Mouse (Mus musculus) left cerebral cortex, adult 2 months (tissue): ENCODE results near the gene Pappa. TPM values are rescaled to one million over a fixed set of nuclear protein-coding genes. Genes with fewer than 3 reads are reported as not detected.
A peak's percentile ranks its signal among the peaks of the same experiment; 100 is the strongest.

Source experiments
- DNase-seq, 2 experiments: peaks; one replicate each; pipeline ENCODE4 v3.0.0; 2021 to 2022; ENCODE audit warnings: low spot score in 2 of 2, mixed read lengths in 1 of 2; ENCODE audit errors: extremely low spot score in 1 of 2
- H3K27ac ChIP-seq: fragments of 200-600 bp; 2 replicates; pipeline ENCODE4 v1.8.1; 2022
- H3K4me3 ChIP-seq: fragments of 200-600 bp; 2 replicates; pipeline ENCODE4 v1.8.1; 2022
- CTCF ChIP-seq: fragments of 200-600 bp; IDR thresholded peaks from 2 replicates; pipeline ENCODE4 v1.8.1; 2022; ENCODE audit warnings: antibody characterized with exemption, mild to moderate bottlenecking, moderate library complexity
- intact Hi-C: fragments of 180-260 bp; cut with DNase I; formaldehyde crosslinking; loops from one replicate; pipeline ENCODE4 v1.15.1; 2025
- total RNA-seq, 2 experiments: library from RNA; stranded (reverse); gene quantifications; 2 replicates each; pipeline ENCODE4 v1.2.3; 2021

Pappa gene
- total RNA-seq, 2 experiments from 2014 or later: 0.47 to 0.61 TPM

DNA sequence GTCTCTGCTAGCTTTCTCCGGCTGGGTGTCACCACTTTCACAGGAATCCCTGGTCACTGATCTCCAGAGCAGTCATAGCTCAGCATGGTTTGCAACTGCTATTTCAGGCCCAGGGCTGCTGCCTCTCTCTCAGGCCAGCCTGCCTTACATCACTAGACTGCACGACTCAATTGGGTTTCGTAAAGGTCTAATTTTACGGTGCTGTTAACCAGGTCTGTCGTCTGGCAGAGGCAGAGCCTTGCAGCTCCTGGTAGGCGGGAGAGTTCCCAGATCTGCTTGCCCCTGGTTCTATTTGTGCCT is 3.3 kb downstream of the Pappa start:
- DNase-seq: no peak
- intact Hi-C loops: no loop called here
- Histone ChIP-seq H3K4me3 (no peak overlapping the region), H3K27ac (no peak overlapping the region)
- TF ChIP-seq CTCF: no peak

DNA sequence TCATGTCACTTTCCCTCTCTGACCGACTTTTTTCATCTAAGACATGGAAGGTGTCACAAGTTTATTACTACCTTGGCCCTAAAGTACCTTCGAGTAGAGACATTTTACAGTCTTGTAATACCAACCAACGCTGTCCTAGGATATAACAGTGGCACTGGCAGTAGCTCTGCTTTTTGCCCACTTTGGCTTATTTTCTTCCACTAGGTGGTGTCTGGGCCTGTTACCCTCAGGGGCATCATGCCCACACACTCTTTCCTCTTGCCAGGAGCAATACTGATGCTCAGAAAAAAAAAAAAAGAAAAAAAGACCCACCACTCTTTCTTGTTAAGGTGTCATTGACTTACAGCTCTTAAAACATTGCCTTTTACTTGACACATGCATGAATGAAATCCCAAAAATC is 8.7 kb downstream of the Pappa start:
- no peak for DNase-seq
- intact Hi-C loops: no loop called here
- H3K4me3 ChIP-seq: no peak overlapping the region
- peak; percentile 9; the same call in 1 of the 2 replicates for TF ChIP-seq CTCF
- no peak overlapping the region for H3K27ac ChIP-seq

DNA sequence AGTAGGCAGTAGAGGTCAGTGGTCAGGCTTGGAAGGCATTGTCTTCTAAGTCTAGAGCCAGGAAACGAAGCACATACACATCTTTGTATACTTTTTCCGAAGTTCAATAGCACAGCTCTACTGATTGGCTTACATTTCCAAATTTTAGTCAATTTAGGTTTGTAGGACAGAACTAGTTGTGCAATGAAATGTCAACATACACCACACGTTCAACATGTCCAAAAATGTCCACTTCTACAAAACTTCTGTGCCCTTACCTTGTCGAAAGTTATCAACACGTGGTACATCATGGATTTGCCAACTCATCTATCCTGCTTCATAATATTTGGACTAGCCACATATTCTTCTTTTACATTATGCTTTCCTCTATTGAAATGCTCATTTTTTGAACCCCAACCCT is 10.4 kb downstream of the Pappa start:
- TF ChIP-seq CTCF: no peak
- H3K27ac ChIP-seq: no peak overlapping the region
- DNase-seq: no peak
- intact Hi-C loops: no loop called here
- no peak overlapping the region for H3K4me3 ChIP-seq

DNA sequence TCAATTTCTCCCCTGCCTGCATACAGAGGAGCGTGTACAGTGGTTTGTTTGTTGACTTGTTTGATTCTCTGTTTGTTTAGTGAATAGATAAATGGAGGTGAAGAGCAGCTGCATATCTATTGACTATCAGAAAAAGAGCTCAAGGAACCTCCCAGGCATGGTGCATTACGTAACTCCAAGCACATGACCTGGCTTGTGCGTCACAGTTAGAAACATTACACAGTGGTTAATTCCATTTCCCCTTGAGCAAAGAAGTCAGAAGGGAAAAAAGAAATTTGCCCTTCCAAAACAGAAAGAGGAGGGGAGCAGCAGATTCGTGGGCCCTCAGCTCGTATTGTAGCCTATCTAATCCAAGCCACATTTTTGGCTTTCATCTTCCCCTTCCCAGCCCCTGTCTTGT is 11.1 kb downstream of the Pappa start:
- no peak for DNase-seq
- TF ChIP-seq CTCF: no peak
- intact Hi-C loops: no loop called here

DNA sequence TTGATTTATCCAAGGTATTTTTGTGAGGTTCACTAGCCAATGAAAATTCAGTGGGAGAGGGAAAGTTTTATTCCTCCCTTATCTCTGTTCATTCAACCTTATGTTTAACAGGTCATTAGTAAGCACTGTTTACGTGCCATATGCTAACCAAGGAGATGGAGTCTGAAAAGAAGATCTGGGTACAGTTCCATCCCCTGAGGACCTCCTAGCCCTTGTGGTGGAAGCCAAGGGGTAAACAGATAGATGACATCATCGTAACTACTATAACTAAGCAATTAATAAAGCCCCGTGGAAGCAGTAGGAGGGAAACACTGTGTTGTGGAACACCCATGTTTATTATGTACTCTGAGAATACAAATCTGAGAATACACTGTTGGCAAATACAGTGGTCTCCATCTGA is 12.6 kb downstream of the Pappa start:
- intact Hi-C loops: no loop called here
- no peak for DNase-seq
- no peak for TF ChIP-seq CTCF

More for the DNA sequence above, 11.1 kb downstream of the Pappa start:
- H3K4me3 ChIP-seq: no peak overlapping the region
- no peak overlapping the region for H3K27ac ChIP-seq

DNA sequence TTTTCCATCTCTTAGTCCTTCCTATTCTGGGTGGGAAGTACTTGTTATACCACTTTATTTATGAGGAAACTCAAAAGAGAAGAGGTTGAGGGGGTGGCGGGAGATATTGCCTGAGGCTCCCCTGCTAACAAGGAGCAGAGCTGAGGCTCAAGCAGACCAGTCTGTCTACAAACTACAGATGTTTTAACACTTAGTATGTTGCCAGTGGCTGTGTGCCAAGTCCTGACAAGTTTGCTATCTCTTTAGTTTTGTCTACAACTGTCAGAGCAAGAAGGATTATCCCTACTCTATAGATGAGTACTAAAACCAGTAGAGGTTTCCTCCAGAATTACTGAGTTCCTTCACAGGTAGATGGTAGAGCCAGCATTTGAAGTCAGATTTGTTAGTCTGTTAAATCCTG is 23.0 kb downstream of the Pappa start:
- H3K27ac ChIP-seq: no peak overlapping the region
- no peak overlapping the region for H3K4me3 ChIP-seq
- intact Hi-C loops: no loop called here
- DNase-seq: no peak
- TF ChIP-seq CTCF: no peak

More for the DNA sequence above, 12.6 kb downstream of the Pappa start:
- H3K4me3 ChIP-seq: no peak overlapping the region
- H3K27ac ChIP-seq: no peak overlapping the region

DNA sequence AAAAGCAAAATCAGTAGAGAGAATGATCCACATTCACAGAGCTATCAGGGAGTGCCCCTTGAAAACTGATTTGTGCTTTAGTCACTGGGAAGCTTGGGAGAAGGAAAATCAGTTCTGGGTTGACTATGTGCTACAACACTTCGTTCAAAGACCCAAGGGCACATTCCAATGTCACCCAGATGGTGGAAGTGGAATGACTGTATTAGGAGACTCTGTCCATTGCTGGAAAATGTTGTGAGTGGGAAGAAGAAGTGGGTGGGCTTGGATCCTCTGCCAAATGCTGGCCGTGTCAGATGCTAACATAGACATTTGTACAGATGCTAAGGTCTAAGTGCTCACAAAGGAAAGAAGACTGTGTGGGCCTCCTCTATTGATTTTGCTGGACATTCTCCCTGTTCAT is 29.6 kb downstream of the Pappa start:
- Histone ChIP-seq H3K27ac (no peak overlapping the region), H3K4me3 (no peak overlapping the region)
- no peak for TF ChIP-seq CTCF
- no peak for DNase-seq
- intact Hi-C loops: no loop called here

DNA sequence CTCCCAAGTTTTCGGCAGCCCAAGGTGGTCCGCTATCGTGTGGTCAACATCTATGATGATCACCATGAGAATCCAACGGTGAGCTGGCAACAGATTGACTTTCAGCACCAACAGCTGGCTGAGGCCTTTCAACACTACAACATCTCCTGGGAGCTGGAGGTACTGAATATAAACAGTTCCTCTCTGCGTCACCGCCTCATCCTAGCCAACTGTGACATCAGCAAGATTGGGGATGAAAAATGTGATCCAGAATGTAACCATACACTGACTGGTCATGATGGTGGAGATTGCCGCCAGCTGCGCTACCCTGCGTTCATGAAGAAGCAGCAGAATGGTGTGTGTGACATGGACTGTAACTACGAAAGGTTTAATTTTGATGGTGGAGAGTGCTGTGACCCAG is 32.3 kb downstream of the Pappa start:
- DNase-seq: no peak
- TF ChIP-seq CTCF: no peak
- no peak overlapping the region for H3K27ac ChIP-seq
- intact Hi-C loops: no loop called here
- no peak overlapping the region for H3K4me3 ChIP-seq

DNA sequence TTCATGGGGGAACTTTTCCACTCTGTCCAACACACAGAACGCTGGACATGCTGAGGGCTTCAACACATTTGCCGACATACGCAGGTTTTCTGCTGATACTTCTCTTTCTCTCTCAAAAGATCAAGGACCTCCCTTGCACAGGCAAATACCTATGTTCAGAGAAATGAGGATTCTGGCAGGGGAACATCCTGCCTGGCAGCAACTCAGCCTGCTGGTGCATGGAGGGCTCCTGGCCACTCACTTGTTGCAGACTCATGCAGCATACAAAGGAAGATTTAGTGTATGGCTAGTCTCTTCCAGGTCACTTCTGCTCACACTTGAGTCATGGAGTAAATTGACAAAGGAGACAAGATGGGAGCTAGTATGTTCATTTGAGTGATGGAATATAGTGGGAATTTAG is 34.7 kb downstream of the Pappa start:
- Histone ChIP-seq H3K27ac (no peak overlapping the region), H3K4me3 (no peak overlapping the region)
- no peak for TF ChIP-seq CTCF
- DNase-seq: no peak
- intact Hi-C loops: no loop called here

DNA sequence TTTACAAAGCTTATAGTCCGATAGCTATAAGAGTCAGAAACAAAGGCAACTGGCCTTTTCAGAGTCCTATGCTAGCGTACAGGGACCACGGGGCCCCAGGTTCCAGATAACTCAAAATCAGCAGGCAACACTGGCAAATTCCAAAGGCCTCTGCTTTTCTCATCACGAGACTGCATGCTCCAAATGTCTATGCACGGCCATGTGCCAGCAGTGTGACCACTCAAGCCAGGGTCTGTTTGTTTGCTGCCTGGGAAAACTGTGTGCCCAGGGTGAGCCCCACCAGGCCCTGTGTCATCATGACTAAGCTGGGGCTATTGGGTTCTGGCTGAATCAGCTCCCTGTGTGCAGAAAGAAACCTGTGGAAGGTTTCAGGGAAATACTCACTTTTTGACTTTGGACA is 35.5 kb downstream of the Pappa start:
- no peak overlapping the region for H3K27ac ChIP-seq
- no peak for DNase-seq
- intact Hi-C loops: no loop called here
- TF ChIP-seq CTCF: no peak
- H3K4me3 ChIP-seq: no peak overlapping the region

DNA sequence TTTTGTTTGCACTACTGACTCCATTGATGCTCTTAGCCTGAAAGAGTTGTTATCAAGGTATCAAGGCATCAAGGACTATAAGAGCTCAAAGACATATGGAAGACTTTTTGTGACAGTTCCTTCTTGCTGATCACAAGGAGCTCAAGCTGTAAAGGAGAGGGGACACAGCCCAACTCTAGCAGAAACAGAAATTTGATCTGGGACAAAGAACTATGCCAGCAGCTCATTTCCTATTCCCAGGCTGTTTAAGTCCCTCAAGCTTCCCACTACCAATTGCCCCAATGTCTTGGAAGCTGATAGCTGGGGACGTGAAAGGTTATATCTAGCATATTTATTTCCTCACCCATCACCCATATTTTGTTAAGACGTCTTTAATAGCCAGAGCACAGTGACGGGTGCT is 39.7 kb downstream of the Pappa start:
- no peak for TF ChIP-seq CTCF
- Histone ChIP-seq H3K4me3 (no peak overlapping the region), H3K27ac (no peak overlapping the region)
- intact Hi-C loops: no loop called here
- no peak for DNase-seq

DNA sequence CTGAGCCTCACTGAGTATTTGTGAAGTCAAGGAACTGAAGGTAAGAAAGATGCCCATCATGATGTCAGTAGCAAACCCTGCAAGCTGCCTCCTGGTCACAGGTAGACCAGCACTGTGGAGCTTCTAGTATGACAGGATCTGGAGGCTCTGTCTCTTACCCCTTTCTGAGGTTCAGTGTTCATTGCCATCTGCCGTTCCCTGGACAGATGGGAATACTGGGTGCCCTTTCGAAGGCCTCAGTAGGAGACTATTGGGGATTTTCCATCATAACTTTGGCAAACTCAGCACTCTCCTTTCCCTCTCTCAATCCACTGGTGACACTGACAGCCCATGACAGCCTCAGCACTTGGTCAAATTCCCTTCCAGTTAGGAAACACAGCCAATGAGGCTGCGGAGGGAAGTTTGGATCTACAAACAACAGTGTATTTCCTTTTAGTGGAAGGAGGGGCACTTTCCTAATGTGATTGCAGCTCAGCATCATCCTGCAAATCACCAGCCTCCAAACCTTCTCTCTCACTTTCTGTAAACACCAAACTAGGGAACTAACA is 42.4 kb downstream of the Pappa start:
- no peak for DNase-seq
- intact Hi-C loops: no loop called here
- TF ChIP-seq CTCF: no peak
- Histone ChIP-seq H3K27ac (no peak overlapping the region), H3K4me3 (no peak overlapping the region)

DNA sequence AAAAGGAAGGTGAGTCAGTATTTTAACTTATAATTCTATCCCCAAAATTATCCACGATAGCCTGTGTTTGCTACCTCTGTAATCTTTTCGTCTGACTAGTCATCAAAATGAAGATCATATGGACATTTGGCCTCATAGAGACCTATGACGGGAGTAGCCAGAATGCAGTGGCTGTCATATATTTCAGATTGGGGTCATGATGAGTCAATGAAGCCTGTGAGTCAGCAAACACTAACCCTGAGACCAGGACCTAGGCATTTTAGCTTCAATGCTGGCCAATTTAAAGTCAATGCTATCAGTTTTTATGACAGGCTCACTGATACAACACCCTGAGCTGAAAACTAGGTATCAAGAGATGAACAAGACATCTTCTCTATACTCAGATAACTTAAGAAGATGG is 50.5 kb downstream of the Pappa start:
- no peak for DNase-seq
- intact Hi-C loops: no loop called here
- H3K27ac ChIP-seq: no peak overlapping the region
- H3K4me3 ChIP-seq: no peak overlapping the region
- no peak for TF ChIP-seq CTCF

DNA sequence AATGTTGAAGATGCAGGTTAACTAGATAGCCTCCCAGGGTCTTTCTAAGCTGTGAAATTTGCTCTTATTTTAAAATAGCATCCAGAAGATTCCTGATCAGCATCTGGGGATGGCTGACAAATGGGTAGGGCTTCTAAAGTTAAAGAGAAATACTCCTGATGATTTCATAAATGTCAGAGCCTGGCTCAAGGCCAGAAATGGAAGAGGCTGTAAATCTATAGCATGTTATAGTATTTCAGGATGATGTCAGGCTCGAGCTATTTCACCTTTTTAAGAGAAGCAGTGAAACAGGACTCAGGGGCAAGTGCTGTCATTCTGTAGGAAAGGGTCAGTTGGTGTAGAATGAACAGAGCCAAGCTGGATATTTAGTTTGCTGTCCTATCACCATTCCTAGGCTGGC is 54.2 kb downstream of the Pappa start:
- intact Hi-C loops: no loop called here
- DNase-seq: no peak
- H3K4me3 ChIP-seq: no peak overlapping the region
- H3K27ac ChIP-seq: no peak overlapping the region
- TF ChIP-seq CTCF: no peak
